Mouse (Mus musculus) lung, embryonic 16.5 days (tissue): ENCODE results near the gene Slc9a1. TPM values are rescaled to one million over a fixed set of nuclear protein-coding genes. Genes with fewer than 3 reads are reported as not detected.

Source experiments
- ATAC-seq: fragments of 200-750 bp; cut with Nextera tagmentation; 2 replicates; pipeline ENCODE4 v1.8.0; 2017; ENCODE audit warnings: low read depth, mild to moderate bottlenecking, moderate library complexity
- H3K27ac ChIP-seq: fragments of 300-500 bp; sonication (generic); 2 replicates; pipeline ENCODE4 v1.5.1; 2014; ENCODE audit warnings: mild to moderate bottlenecking, control low read depth, low read length
- H3K27me3 ChIP-seq: fragments of 300-500 bp; sonication (generic); 2 replicates; pipeline ENCODE4 v1.6.1; 2014; ENCODE audit warnings: low read depth, low read length, mixed read lengths; ENCODE audit not compliant: control insufficient read depth, insufficient read depth
- H3K36me3 ChIP-seq: fragments of 300-500 bp; sonication (generic); 2 replicates; pipeline ENCODE4 v1.6.1; 2014; ENCODE audit warnings: low read length; ENCODE audit not compliant: control insufficient read depth, insufficient read depth
- H3K4me1 ChIP-seq: fragments of 300-500 bp; sonication (generic); replicated peaks from 2 replicates; pipeline ENCODE4 v1.6.1; 2014; ENCODE audit warnings: low read length, mixed read lengths; ENCODE audit not compliant: control insufficient read depth, insufficient read depth
- H3K4me2 ChIP-seq: fragments of 300-500 bp; sonication (generic); 2 replicates; pipeline ENCODE4 v1.6.1; 2014; ENCODE audit warnings: low read depth, low read length, control low read depth
- H3K4me3 ChIP-seq: fragments of 300-500 bp; sonication (generic); 2 replicates; pipeline ENCODE4 v1.5.1; 2014; ENCODE audit warnings: mild to moderate bottlenecking, low read length, control low read depth
- H3K9ac ChIP-seq: fragments of 300-500 bp; sonication (generic); 2 replicates; pipeline ENCODE4 v1.6.1; 2014; ENCODE audit warnings: low read length, control low read depth
- H3K9me3 ChIP-seq: fragments of 300-500 bp; sonication (generic); 2 replicates; pipeline ENCODE4 v1.6.1; 2016; ENCODE audit warnings: low read length; ENCODE audit not compliant: control insufficient read depth
- WGBS: fragments of 180-500 bp; shearing (Covaris S2); extraction: QIAGEN DNeasy Blood & Tissue Kit; methylation state at CpG from one replicate; pipeline ENCODE4 v1.1.7; 2014; 5-methylcytosine and 5-hydroxymethylcytosine counted together
- polyA plus RNA-seq: library from polyadenylated mRNA; unstranded; fragments of >200 nt; fragmentation: Nextera tagmentation; extraction: Ambion mirVana; gene quantifications from 2 replicates; pipeline ENCODE4 v1.2.1, GENCODE M21; 2015

The Slc9a1 gene
- polyA plus RNA-seq, 1 experiment from 2014 or later: 8.8 TPM

DNA sequence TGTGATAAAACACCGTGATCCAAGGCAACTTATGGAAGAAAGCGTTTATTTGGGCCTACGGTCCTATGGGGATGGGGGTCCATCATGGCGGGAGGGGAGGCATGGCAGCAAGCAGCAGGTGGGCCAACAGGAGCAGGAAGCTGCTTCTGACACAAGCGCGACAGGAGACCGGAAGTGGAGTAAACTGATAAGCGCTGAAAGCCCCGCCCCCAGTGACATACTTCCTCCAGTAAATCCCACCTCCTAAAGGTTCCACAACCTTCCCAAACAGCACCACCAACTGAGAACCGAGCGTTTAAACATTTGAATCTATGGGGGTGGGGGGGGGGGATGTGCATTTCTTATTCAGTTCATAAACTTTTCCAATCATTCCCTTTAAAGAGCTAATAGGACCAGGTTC lies 66.4 kb downstream of the Slc9a1 start:
- Histone ChIP-seq H3K27me3 (no peaks in the 10 kb centered on the region), H3K4me3 (no peak overlapping the region), H3K9ac (no peak overlapping the region), H3K9me3 (no peaks in the 10 kb centered on the region), H3K36me3 (no peaks in the 10 kb centered on the region), H3K27ac (no peak overlapping the region), H3K4me2 (no peak overlapping the region), H3K4me1 (peaks cover 10% of the 10 kb centered on the region)
- WGBS: 84% methylated on average over 11 of the region's 11 CpGs
- ATAC-seq: no peak

DNA sequence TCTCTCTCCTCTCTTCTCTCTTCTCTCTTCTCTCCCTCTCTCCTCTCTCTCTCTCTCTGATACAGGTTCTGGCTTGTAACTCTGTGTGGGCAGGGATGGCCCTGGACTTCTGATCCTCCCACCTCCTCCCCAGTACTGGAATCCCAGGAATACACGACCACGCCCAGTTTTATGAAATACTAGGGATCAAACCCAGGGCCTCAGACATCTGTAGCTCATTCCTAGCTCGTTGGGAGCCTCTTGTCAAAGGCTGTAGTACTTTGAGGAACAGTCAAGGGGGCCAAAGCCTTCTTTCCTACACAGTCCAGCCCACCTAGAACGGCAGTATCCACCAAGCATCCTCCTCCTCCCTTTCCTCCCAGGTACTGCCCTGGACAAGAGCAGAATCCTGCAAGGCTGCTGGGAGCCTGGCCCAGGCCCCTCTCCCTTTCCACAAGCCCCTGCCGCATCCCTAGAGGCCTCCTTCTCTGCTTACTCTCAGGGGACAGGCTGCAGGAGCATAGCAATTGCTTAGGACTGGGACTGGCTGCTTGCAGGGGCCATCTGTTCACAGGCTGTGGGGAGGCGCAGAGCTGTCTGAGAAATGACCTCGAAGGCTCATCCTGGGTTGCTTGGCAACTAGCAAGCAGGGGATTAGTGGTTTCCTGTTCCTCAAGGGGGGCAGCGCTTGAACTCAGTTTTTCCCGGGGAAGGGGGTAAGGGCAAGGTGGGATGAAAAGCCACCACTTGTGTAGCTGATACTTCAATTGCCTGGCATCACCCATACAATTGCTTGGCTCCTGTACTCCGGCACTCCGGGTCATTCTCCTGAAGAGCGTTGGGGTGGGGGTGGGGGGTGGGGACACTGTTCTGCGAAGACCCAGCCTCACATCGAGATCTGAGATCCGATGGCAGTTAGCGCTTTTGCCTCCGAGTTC lies 70.2 kb downstream of the Slc9a1 start:
- peak overlapping the region; percentile 3; the same call in 1 of the 2 replicates for H3K9ac ChIP-seq

DNA sequence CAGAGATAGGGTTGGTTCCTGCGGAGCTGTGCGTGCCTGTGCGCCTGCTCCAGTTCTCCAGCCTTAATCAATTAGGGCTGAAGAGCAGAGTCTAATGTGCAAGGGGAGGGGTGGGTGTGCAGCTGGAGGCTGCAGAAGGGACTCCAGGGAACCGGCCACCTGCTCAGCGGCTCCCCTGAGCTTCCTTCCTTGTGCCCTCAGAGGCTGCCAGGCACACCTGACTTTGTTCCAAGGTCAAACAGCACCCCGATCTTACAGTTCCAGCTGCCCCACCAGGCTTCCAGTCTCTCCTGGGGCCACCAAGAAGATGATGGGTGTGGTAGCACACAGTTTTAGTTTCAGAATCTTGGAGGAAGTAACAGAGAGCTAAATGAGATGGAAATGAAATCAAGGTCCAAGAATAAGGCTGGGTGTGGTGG lies 70.9 kb downstream of the Slc9a1 start:
- 6% methylated on average over 6 of the region's 6 CpGs for WGBS

More for the DNA sequence above, 70.2 kb downstream of the Slc9a1 start:
- no peaks in the 10 kb centered on the region for H3K27me3 ChIP-seq
- peaks cover 10% of the 10 kb centered on the region for H3K4me1 ChIP-seq
- peak overlapping the region; percentile 17; the same call in 1 of the 2 replicates for H3K4me2 ChIP-seq
- H3K9me3 ChIP-seq: no peaks in the 10 kb centered on the region
- H3K27ac ChIP-seq: no peak overlapping the region
- ATAC-seq: peak; percentile 45; the same call in 1 of the 2 replicates
- no peaks in the 10 kb centered on the region for H3K36me3 ChIP-seq
- H3K4me3 ChIP-seq: no peak overlapping the region
- 5% methylated on average over 17 of the region's 17 CpGs for WGBS

DNA sequence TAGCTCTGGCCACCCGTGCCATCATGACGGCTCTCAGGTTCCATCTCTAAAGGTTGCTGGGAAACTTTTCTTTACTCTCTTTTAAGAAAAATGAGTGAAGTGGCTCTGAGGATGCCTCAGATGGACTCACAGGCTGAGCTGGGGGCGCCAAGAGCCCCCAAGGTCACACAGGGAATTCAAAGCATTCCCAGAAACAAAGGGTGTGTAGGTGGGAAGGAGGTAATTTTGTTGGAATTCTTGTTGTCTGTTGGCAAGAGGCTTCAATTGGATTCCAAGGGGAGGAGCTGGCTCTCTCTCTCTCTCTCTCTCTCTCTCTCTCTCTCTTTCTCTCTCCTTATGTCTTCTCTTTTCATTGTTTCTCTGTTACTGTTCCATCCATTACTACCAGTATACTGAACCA lies 72.7 kb downstream of the Slc9a1 start:
- Histone ChIP-seq H3K27ac (no peak overlapping the region), H3K27me3 (no peaks in the 10 kb centered on the region), H3K36me3 (no peaks in the 10 kb centered on the region), H3K4me1 (peaks cover 10% of the 10 kb centered on the region), H3K4me3 (no peak overlapping the region), H3K9me3 (no peaks in the 10 kb centered on the region), H3K9ac (no peak overlapping the region), H3K4me2 (no peak overlapping the region)
- 49% methylated on average over 3 of the region's 3 CpGs for WGBS
- ATAC-seq: no peak

More for the DNA sequence above, 70.9 kb downstream of the Slc9a1 start:
- H3K27me3 ChIP-seq: no peaks in the 10 kb centered on the region
- peaks cover 10% of the 10 kb centered on the region for H3K4me1 ChIP-seq
- no peaks in the 10 kb centered on the region for H3K36me3 ChIP-seq
- no peaks in the 10 kb centered on the region for H3K9me3 ChIP-seq
- H3K27ac ChIP-seq: no peak overlapping the region
- H3K4me3 ChIP-seq: no peak overlapping the region
- H3K4me2 ChIP-seq: peak overlapping the region; percentile 17; the same call in 1 of the 2 replicates
- H3K9ac ChIP-seq: no peak overlapping the region
- ATAC-seq: no peak

DNA sequence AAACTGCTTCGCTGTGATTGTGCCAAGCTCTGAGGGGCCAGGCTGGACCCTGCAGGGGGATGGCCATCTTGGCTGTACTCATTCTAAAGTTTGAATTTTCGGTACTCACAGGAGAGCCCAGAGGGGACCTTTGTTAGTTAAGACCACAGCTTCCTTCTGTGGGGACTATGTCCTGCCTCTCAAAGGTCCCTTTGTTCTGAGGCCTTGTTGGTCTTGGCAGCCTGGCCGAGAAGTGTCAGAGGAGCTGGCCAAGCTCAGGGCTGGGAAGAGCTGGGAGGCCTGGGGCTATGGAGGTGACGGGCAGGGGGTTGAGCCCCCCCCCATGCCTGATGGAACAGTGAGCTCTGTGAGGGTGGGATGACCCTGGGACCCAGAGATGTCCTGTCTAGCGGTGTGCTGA lies 73.6 kb downstream of the Slc9a1 start:
- H3K9ac ChIP-seq: peak overlapping the region; percentile 9; the same call in 1 of the 2 replicates
- H3K4me1 ChIP-seq: peaks cover 10% of the 10 kb centered on the region
- H3K4me2 ChIP-seq: no peak overlapping the region
- H3K9me3 ChIP-seq: no peaks in the 10 kb centered on the region
- 54% methylated on average over 5 of the region's 5 CpGs for WGBS
- no peak overlapping the region for H3K4me3 ChIP-seq
- no peak for ATAC-seq
- no peaks in the 10 kb centered on the region for H3K36me3 ChIP-seq
- no peaks in the 10 kb centered on the region for H3K27me3 ChIP-seq
- peak overlapping the region; percentile 42; the same call in 1 of the 2 replicates for H3K27ac ChIP-seq

DNA sequence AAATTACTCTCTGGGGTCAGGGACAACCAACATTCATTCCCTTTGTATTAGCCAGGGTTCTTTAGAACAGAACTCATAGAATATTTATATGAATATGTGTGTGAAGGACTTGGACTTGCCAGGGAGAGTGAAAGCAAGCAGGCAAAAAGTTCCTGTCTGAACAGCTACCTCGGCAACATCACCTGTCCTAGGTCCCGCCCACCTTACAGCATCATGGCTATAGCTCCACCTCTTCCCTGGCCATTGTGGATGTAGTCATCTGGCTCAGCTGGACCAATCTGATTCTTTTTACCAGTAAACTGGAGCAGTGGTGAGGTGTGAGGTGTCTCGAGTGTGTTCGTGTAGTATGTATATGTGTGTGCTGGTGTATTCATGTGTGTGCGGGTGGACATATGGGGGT lies 76.2 kb downstream of the Slc9a1 start:
- Histone ChIP-seq H3K4me3 (no peak overlapping the region), H3K36me3 (no peaks in the 10 kb centered on the region), H3K4me1 (no peaks in the 10 kb centered on the region), H3K27me3 (no peaks in the 10 kb centered on the region), H3K27ac (no peak overlapping the region), H3K9ac (no peak overlapping the region), H3K4me2 (no peak overlapping the region), H3K9me3 (no peaks in the 10 kb centered on the region)
- WGBS: 75% methylated on average over 5 of the region's 5 CpGs
- no peak for ATAC-seq

DNA sequence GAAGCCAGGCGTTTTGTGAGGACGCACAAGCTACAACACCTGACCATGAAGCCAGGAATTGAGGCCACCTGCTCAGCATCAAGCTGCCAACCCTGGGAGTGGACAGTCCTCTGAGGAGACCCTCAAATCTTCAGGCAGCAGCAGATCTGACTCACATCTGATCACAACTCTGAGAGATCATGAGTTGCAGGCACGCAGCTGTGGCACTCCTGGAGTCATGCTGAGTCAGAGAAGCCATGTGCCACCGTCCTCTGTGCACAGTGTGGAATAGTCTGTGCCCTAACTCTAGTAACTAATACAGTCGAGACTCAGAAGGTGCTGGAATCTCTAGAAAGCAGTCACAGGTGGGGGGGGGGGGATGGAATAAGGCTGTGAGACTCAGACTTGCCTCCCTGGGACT lies 77.9 kb downstream of the Slc9a1 start:
- 47% methylated on average over 5 of the region's 5 CpGs for WGBS
- Histone ChIP-seq H3K4me3 (no peak overlapping the region), H3K9me3 (no peaks in the 10 kb centered on the region), H3K27me3 (no peaks in the 10 kb centered on the region), H3K9ac (no peak overlapping the region), H3K4me2 (no peak overlapping the region), H3K27ac (no peak overlapping the region), H3K4me1 (no peaks in the 10 kb centered on the region), H3K36me3 (no peaks in the 10 kb centered on the region)
- ATAC-seq: no peak

DNA sequence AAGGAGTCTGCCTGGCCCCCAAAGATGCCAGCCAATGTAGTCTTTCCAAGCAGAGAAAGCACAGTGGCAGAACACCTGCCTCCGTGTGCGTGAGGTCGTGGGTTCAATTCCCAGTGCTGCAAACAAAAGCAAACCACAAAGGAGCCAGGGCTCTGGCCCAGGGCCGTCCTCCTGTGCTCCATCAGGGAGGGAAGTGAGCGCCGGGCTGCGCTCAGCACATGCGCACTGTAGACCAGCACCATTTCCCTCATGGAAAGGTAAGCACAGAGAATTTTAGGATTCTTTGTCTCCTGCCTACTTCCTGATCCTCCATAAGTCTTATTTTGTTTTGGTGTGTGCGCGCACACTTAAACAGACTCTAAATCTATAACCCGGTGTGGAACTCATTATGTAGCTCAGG lies 78.5 kb downstream of the Slc9a1 start:
- Histone ChIP-seq H3K27ac (no peak overlapping the region), H3K9me3 (no peaks in the 10 kb centered on the region), H3K27me3 (no peaks in the 10 kb centered on the region), H3K4me1 (no peaks in the 10 kb centered on the region), H3K36me3 (no peaks in the 10 kb centered on the region), H3K4me3 (no peak overlapping the region), H3K4me2 (no peak overlapping the region), H3K9ac (no peak overlapping the region)
- ATAC-seq: no peak
- 74% methylated on average over 11 of the region's 11 CpGs for WGBS

DNA sequence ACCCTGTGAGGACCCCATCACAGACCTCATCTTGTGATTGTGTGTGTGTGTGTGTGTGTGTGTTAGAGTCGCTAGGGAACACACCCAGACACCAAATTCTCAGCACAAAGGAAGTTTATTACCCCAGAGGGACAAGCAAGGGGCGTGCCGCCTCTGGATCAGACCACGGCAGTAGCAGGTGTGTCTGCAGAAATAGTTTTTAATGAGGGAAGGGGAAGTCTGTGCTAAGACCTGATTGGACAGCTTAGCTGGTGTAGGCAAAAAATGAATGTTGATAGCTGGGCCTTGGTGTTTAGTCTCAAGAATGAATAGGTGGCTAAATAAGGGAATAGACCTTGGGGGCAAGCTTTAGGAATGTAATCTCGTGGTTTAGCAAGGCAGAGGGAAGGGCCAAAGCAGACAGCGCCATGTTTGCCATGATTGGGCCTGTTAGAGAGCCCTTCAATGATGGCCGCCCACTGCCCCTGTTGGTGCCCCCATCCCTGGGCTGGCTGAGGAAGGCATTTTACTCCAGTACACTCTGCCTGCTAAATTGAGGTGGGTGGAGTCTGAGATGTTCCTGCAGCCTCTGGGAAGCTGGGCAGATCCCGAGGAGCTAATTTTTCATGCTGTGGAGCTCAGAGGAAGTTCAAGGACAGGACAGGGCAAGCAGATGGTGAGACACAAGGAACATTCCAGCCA lies 79.3 kb downstream of the Slc9a1 start:
- 70% methylated on average over 8 of the region's 8 CpGs for WGBS
- peak; percentile 5; the same call in 1 of the 2 replicates for ATAC-seq

More for the DNA sequence above, 79.3 kb downstream of the Slc9a1 start:
- Histone ChIP-seq H3K4me3 (no peak overlapping the region), H3K4me1 (no peaks in the 10 kb centered on the region), H3K4me2 (no peak overlapping the region), H3K27me3 (no peaks in the 10 kb centered on the region), H3K36me3 (no peaks in the 10 kb centered on the region), H3K9me3 (no peaks in the 10 kb centered on the region), H3K27ac (no peak overlapping the region), H3K9ac (no peak overlapping the region)
